Mouse (Mus musculus) cerebellum, adult 2 months (tissue): ENCODE measurements at regions not wholly inside any gene's neighbourhood (a gene's known extent, or its start where the extent isn't known, plus 50 kb on each side); places are given as distances from the start of the nearest gene placed in this dataset.

ENCODE experiments used
- DNase-seq, 2 experiments: peaks; one replicate each; pipeline ENCODE4 v3.0.0; 2021
- H3K27ac ChIP-seq: fragments of 200-500 bp; 2 replicates; pipeline ENCODE4 v1.5.1; 2012; ENCODE audit warnings: low read length, control low read depth, inconsistent platforms; ENCODE audit not compliant: insufficient read depth
- H3K27me3 ChIP-seq: fragments of 200-500 bp; 2 replicates; pipeline ENCODE4 v1.6.1; 2012; ENCODE audit warnings: inconsistent platforms, mild to moderate bottlenecking, low read length, moderate library complexity; ENCODE audit not compliant: control insufficient read depth, insufficient read depth
- H3K4me1 ChIP-seq: fragments of 200-500 bp; 2 replicates; pipeline ENCODE4 v1.6.1; 2011; ENCODE audit warnings: low read length; ENCODE audit not compliant: control insufficient read depth, insufficient read depth
- H3K4me3 ChIP-seq: fragments of 200-500 bp; replicated peaks from 2 replicates; pipeline ENCODE3; 2011; ENCODE audit warnings: mild to moderate bottlenecking, low read depth, low read length, control low read depth; ENCODE audit not compliant: insufficient read depth
- CTCF ChIP-seq: fragments of 200-500 bp; IDR thresholded peaks from 2 replicates; pipeline ENCODE4 v1.5.1; 2011; ENCODE audit warnings: low read depth, mild to moderate bottlenecking, control low read depth, low read length, moderate library complexity, borderline replicate concordance; ENCODE audit not compliant: insufficient read depth
- POLR2A ChIP-seq: fragments of 200-500 bp; IDR thresholded peaks from 2 replicates; pipeline ENCODE4 v1.6.1; 2011; ENCODE audit warnings: low read length, control low read depth, borderline replicate concordance; ENCODE audit not compliant: insufficient read depth
- WGBS: fragments of 180-500 bp; shearing (Covaris S2); methylation state at CpG from one replicate; pipeline ENCODE4 v1.1.7; 2018; 5-methylcytosine and 5-hydroxymethylcytosine counted together

DNA sequence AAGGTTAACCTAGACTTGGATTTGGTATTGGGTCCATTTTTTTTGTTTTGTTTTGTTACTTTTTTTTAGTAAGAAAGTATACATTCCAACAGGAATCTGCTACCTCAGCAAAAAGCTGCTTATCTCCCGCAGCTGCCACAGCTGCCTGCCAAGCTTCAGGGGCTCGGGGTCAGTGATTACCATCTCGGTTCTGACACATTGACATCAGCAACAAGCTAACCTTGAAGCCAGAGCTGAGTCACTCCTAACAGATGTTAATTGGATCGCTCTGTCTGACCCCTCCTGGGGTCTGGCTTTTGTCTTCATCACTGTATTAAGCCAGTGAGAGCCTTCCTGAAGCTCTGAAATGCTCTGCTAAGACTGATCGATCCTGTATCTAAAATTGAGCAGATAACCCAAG is 292.1 kb downstream of the Agtpbp1 start:
- Histone ChIP-seq H3K27me3 (no peaks in the 10 kb centered on the region), H3K4me1 (no peaks in the 10 kb centered on the region), H3K27ac (no peak overlapping the region), H3K4me3 (no peak overlapping the region)
- WGBS: 23% methylated on average over 5 of the region's 5 CpGs
- no peak for DNase-seq
- TF ChIP-seq CTCF (no peak), POLR2A (no peak)

DNA sequence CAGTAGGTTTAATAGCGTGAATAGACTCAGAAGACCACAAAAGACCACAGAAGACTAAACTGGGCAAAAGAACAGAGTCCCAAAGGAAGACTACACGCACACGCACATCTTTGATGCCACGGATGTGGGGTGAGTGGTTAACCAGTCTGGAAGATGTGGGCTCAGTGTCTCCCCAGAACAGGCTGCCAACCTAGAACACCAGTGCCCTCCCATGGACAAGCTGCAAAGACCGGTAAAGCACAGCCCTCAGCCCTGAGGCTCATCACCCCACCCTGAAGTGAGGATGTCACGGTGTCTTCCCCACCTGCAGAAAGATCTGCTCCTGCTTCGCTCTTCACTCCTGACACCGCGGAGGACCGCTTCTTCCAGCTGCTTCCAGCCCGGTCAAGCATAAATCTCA is 295.9 kb downstream of the Agtpbp1 start:
- Histone ChIP-seq H3K27me3 (no peaks in the 10 kb centered on the region), H3K4me1 (no peaks in the 10 kb centered on the region), H3K4me3 (no peak overlapping the region), H3K27ac (no peak overlapping the region)
- DNase-seq: peak; percentile 10 to 12
- TF ChIP-seq POLR2A (no peak), CTCF (peak; percentile 51)
- 56% methylated on average over 11 of the region's 11 CpGs for WGBS

DNA sequence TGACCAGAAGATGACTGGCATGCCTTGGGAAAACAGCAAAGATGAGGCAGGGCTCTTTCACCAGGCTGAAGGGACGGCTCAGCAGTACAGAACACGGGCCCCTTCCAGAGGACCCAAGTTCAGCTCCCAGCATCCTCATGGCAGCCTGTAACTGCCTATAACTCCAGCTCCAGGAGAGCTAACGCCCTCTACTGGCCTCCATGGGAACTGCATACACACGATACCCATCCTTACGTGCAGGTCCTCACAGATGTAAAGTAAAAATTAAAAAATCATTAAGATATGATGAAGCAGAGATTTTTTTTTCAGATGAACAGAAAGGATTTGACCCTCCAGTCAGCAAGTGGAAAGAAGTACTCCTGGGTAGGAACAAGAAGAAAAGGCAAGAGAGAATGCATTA is 303.8 kb downstream of the Agtpbp1 start:
- Histone ChIP-seq H3K27ac (no peak overlapping the region), H3K4me1 (no peaks in the 10 kb centered on the region), H3K4me3 (no peak overlapping the region), H3K27me3 (no peaks in the 10 kb centered on the region)
- no peak for DNase-seq
- WGBS: 84% methylated on average over 5 of the region's 5 CpGs
- TF ChIP-seq CTCF (no peak), POLR2A (no peak)

DNA sequence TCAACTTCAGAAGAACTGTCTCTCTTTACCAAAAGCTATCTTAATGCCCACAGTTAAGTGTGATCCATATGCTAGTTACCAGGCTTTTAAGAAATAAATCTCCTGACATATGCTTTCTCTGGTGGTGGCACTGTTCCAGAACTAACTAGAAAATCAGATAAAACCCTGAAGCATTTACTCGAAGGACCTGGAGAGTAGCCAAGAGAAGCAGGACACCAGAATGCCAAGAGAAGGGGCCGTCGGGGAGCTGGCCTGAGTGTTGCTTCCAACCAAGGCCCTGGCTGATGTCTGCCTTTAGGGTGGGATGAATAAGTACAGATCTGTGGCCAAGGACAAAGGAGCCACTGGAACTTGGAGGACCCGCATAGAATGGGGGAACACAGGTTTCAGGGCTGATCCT is 305.9 kb downstream of the Agtpbp1 start:
- Histone ChIP-seq H3K4me1 (no peaks in the 10 kb centered on the region), H3K27ac (no peak overlapping the region), H3K4me3 (no peak overlapping the region), H3K27me3 (no peaks in the 10 kb centered on the region)
- WGBS: 10% methylated on average over 4 of the region's 4 CpGs
- TF ChIP-seq POLR2A (no peak), CTCF (no peak)
- DNase-seq: peak in 1 of 2 experiments; percentile 3

DNA sequence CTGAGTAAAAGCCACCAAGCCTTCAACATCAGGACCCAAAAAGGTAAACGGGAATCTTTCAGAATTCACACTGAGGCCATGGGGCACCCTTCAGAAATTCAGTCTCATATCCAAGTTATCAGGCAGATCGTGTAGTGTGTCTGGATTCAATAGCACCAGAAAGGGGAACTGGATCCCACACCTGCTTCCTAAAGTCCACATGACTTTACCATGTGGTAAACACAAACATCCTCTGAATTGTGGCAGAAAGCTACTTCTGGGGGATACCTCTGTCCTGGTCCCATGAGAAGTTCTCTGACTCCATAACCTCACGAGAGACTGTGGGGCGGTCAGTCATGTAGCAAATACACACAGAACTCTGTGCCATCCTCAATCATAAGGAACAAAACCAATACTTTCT is 313.4 kb downstream of the Agtpbp1 start:
- no peak overlapping the region for H3K4me3 ChIP-seq
- TF ChIP-seq CTCF (no peak), POLR2A (no peak)
- H3K27me3 ChIP-seq: no peaks in the 10 kb centered on the region
- H3K4me1 ChIP-seq: no peaks in the 10 kb centered on the region
- H3K27ac ChIP-seq: no peak overlapping the region
- no peak for DNase-seq
- WGBS: 95% methylated on average over 4 of the region's 4 CpGs

DNA sequence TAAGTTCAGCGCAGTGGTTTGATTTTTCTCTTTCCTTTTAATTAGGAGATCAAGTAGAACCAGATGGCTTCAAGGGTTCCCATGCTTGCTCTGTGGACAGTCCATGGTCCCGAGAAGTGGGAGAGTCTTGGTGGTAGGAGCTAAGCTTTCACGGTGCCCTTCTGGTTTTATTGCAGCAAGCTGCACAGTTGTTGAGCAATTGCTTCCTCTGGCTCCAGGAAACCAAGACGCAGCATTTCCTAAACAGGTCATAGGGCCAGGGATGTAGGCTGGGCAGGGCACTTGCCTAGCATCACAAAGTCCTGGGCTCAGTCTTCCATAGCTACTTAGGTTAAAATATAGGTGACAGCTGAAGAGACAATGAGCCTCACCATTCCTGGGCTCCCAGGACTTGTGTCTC is 318.2 kb downstream of the Agtpbp1 start:
- WGBS: 87% methylated on average over 4 of the region's 4 CpGs
- Histone ChIP-seq H3K27ac (no peak overlapping the region), H3K27me3 (no peaks in the 10 kb centered on the region), H3K4me3 (no peak overlapping the region), H3K4me1 (no peaks in the 10 kb centered on the region)
- no peak for DNase-seq
- no peak for TF ChIP-seq CTCF
- TF ChIP-seq POLR2A: no peak

DNA sequence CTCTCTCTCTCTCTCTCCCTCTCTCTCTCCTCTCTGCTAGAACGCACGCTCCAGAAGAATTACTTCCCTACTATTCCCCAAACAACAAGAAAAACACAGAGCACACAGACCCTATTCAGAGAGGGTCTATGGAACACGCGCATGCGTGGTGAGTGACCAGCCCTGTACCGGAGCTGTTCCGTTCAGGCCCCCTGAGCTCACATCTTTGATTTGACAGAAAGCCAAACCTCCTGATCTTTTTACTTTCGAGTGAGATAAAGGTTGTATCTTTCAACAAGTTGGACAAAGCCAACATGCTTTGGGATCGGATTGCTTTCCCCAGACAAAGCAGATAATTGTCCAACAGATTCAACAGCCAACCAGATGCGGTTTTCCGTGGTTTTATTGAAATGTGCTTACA is 320.9 kb downstream of the Agtpbp1 start:
- no peak for TF ChIP-seq CTCF
- TF ChIP-seq POLR2A: no peak
- Histone ChIP-seq H3K27me3 (no peaks in the 10 kb centered on the region), H3K27ac (no peak overlapping the region), H3K4me1 (no peaks in the 10 kb centered on the region), H3K4me3 (no peak overlapping the region)
- DNase-seq: no peak
- WGBS: 77% methylated on average over 11 of the region's 11 CpGs

DNA sequence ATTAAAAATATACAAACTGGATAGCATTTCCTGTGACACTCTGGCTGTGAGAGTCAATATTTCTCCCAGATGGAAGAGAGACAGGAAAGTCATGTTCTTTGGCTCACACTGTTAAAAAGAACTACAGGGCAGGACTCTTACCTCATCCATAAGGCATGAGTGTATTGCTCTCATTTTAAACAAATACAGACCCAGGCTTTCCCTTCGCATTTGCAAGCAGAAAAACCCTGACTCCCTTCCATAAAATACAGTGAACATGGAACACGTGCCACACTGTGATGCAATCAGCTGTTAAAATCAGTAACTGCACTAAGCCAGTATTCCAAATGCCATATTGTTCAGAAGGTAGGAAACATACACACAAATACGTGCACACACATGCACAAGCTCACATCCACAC is 323.1 kb downstream of the Agtpbp1 start:
- no peaks in the 10 kb centered on the region for H3K4me1 ChIP-seq
- no peak overlapping the region for H3K4me3 ChIP-seq
- no peak for DNase-seq
- H3K27me3 ChIP-seq: no peaks in the 10 kb centered on the region
- TF ChIP-seq CTCF (no peak), POLR2A (no peak)
- no peak overlapping the region for H3K27ac ChIP-seq
- 79% methylated on average over 3 of the region's 3 CpGs for WGBS
